Mouse (Mus musculus) liver, embryonic 15.5 days (tissue): Measurements from ENCODE around the gene Slfn5. TPM values are rescaled to one million over a fixed set of nuclear protein-coding genes. Genes with fewer than 3 reads are reported as not detected.
"Not testable (repeated sequence)": the region's sequence is repeated elsewhere in the genome, so short reads cannot be mapped to it uniquely, and the experiment has no call there.

ENCODE experiments used
- ATAC-seq: fragments of 200-750 bp; cut with Nextera tagmentation; 2 replicates; pipeline ENCODE4 v1.8.0; 2017; ENCODE audit warnings: moderate number of reproducible peaks, mild to moderate bottlenecking, moderate library complexity; ENCODE audit not compliant: insufficient read depth
- H3K27ac ChIP-seq: fragments of 300-500 bp; sonication (generic); replicated peaks from 2 replicates; pipeline ENCODE4 v1.5.1; 2015; ENCODE audit warnings: mild to moderate bottlenecking, inconsistent platforms
- H3K27me3 ChIP-seq: fragments of 300-500 bp; sonication (generic); 2 replicates; pipeline ENCODE4 v1.6.1; 2015; ENCODE audit warnings: mild to moderate bottlenecking, inconsistent platforms
- H3K36me3 ChIP-seq: fragments of 300-500 bp; sonication (generic); replicated peaks from 2 replicates; pipeline ENCODE4 v1.6.1; 2015; ENCODE audit warnings: moderate library complexity, mild to moderate bottlenecking, inconsistent platforms
- H3K4me1 ChIP-seq: fragments of 300-500 bp; sonication (generic); replicated peaks from 2 replicates; pipeline ENCODE4 v1.6.1; 2015; ENCODE audit warnings: inconsistent platforms
- H3K4me2 ChIP-seq: fragments of 300-500 bp; sonication (generic); 2 replicates; pipeline ENCODE4 v1.6.1; 2015; ENCODE audit warnings: moderate library complexity, mild to moderate bottlenecking, inconsistent platforms
- H3K4me3 ChIP-seq: fragments of 300-500 bp; sonication (generic); replicated peaks from 2 replicates; pipeline ENCODE4 v1.5.1; 2015; ENCODE audit warnings: mild to moderate bottlenecking, inconsistent platforms
- H3K9ac ChIP-seq: fragments of 300-500 bp; sonication (generic); 2 replicates; pipeline ENCODE4 v1.6.1; 2015; ENCODE audit warnings: moderate library complexity, mild to moderate bottlenecking, inconsistent platforms
- H3K9me3 ChIP-seq: fragments of 300-500 bp; sonication (generic); replicated peaks from 2 replicates; pipeline ENCODE4 v1.6.1; 2016; ENCODE audit warnings: inconsistent platforms
- WGBS: fragments of 180-500 bp; shearing (Covaris S2); methylation state at CpG from one replicate; pipeline ENCODE4 v1.1.7; 2015; ENCODE audit warnings: mixed read lengths; ENCODE audit not compliant: insufficient replicate concordance; 5-methylcytosine and 5-hydroxymethylcytosine counted together
- polyA plus RNA-seq: library from polyadenylated mRNA; unstranded; fragments of >200 nt; fragmentation: Nextera tagmentation; extraction: Ambion mirVana; gene quantifications from 2 replicates; pipeline ENCODE4 v1.2.1, GENCODE M21; 2015

The Slfn5 gene
- polyA plus RNA-seq, 1 experiment from 2014 or later, result 1.6 TPM

DNA sequence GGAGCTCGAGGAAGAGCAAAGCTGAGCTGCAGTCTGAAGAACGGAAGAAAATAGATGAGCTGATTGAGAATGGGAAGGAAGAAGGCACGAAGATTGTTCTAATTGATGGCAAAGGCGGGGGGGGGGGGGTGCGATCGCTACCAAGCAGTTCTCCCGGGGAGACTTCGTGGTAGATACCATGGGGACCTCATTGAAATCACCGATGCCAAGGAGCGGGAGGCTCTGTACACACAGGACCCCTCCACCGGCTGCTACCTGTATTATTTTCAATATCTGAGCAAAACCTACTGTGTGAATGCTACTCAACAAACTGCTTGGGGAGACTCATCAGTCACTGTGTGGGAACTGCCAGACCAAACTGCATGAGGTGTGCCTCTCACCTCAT is 20.4 kb downstream of the Slfn5 start:
- Histone ChIP-seq H3K4me2 (no peak overlapping the region), H3K9ac (no peak overlapping the region), H3K27me3 (no peaks in the 10 kb centered on the region), H3K36me3 (no peaks in the 10 kb centered on the region), H3K27ac (no peak overlapping the region), H3K4me1 (peaks cover 12% of the 10 kb centered on the region), H3K9me3 (no peaks in the 10 kb centered on the region), H3K4me3 (no peak overlapping the region)
- ATAC-seq, result no peak
- 64% methylated on average over 11 of the region's 11 CpGs for WGBS

DNA sequence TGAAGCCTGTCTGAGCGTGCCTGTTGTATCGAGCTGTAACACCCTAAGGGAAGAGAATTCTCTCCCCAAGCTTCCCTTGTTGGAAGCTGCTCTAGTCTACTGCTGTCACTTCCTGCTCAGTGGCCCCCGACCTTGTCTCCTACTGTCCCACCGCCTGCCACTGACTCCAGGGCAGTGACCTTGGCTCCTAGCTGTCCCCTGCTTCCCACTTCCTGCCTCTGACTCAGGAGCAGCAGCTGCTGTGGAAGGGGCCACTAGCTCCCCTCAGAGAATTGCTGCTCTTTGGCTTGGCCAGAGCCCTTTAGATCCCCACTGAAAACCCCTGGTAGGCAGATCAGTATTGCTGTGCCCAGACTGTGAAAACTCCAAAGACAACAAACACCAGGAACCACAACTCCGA is 22.8 kb downstream of the Slfn5 start:
- peaks cover 15% of the 10 kb centered on the region for H3K4me1 ChIP-seq
- no peaks in the 10 kb centered on the region for H3K9me3 ChIP-seq
- H3K9ac ChIP-seq, result no peak overlapping the region
- WGBS, result 15% methylated on average over 5 of the region's 5 CpGs
- H3K27me3 ChIP-seq, result no peaks in the 10 kb centered on the region
- H3K4me2 ChIP-seq, result no peak overlapping the region
- no peak for ATAC-seq
- 0 out of 2 replicates have a peak overlapping the region, but pooled peaks have one; percentile 6 for H3K27ac ChIP-seq
- H3K36me3 ChIP-seq, result no peaks in the 10 kb centered on the region
- no peak overlapping the region for H3K4me3 ChIP-seq

DNA sequence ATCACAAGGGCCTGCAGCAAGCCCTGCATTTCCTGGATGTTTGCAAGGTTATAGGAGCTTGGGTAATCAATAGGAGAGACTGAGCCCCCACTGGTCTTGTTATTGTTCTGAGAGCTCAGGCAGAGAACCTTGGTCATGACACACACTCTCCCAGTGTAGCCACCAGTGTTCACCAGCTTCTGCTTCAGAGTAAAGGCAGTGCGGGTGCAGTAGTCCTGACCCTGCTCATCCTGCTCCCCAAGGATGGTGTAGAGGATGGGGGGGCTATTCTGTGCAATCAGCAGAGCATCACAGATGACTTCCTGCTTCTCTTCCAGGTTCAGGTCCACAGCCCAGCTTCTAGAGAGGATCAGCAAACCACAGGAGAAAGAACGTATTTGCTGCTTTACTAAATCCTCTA is 31.3 kb downstream of the Slfn5 start:
- peaks cover 39% of the 10 kb centered on the region for H3K36me3 ChIP-seq
- not testable (repeated sequence) for H3K4me3 ChIP-seq, H3K9me3 ChIP-seq, ATAC-seq, H3K4me2 ChIP-seq, H3K4me1 ChIP-seq, H3K27ac ChIP-seq, H3K27me3 ChIP-seq, H3K9ac ChIP-seq
- WGBS, result 78% methylated on average over 2 of the region's 2 CpGs

DNA sequence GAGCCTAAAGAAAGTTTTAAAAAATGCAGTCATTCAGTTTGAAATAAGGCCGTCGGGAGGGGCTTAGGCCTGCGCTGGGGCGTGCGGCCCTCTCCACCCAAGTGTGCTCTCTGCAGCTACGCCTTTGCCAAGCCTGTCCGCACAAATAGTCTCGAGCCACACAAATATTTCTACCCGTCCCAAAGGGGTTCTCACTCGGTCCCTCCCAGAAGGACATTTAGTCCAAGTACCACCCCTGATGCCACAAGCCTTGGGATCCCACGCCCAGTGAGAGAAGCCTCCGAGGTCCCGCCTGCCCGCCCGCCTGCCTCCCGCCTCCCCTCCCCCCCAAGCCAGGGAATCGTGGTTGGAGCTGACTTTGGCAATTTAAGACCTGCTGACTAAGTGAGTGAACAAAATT is 32.0 kb downstream of the Slfn5 start:
- no peak overlapping the region for H3K9ac ChIP-seq

DNA sequence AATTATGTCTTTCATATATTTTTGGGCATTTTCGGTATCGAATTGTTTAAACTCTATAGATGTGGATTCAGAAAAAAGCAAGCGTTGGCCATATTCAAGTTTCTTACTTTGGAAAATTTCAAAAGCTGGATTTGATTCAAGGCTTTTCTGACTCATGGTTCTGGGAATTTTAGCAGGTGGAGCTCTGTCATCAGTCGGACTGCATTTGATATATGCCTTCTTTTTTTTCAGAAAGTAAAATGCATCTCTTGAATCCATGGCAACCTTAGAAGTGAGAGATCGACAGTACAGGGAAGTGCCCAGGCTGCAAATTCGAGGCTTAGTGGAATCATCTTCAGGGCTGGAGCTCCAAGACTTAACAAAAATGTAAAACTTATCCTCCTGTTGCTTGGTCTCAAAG is 36.5 kb downstream of the Slfn5 start:
- no peak for ATAC-seq
- WGBS, result 76% methylated on average over 6 of the region's 6 CpGs
- Histone ChIP-seq H3K9ac (no peak overlapping the region), H3K4me2 (no peak overlapping the region), H3K27me3 (no peaks in the 10 kb centered on the region), H3K9me3 (no peaks in the 10 kb centered on the region), H3K36me3 (peaks cover 20% of the 10 kb centered on the region), H3K4me3 (no peak overlapping the region), H3K27ac (no peak overlapping the region), H3K4me1 (peaks cover 24% of the 10 kb centered on the region)

More for the DNA sequence above, 32.0 kb downstream of the Slfn5 start:
- Histone ChIP-seq H3K27me3 (no peaks in the 10 kb centered on the region), H3K36me3 (peaks cover 39% of the 10 kb centered on the region), H3K4me3 (no peak overlapping the region), H3K27ac (no peak overlapping the region), H3K9me3 (no peaks in the 10 kb centered on the region), H3K4me1 (no peaks in the 10 kb centered on the region), H3K4me2 (no peak overlapping the region)
- ATAC-seq, result no peak
- WGBS, result 74% methylated on average over 17 of the region's 17 CpGs

DNA sequence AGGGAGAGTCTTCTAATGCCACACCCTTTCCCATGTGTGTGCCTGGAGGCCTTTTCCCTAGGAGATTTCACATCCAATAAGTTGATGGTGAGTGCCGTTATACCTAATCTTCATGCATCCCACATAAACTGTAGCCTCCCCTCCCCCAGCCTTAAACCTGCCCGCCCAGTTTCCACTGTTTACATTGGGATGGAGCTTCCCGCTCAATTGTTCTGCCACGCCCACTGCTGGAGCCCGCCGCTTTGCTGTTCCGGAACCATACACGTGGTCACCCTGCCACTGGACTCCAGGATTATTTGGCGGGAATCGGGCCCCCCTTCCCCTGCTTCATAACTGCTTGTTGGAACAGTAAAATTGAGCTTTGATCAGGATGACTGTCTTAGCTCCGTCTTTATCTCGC is 38.2 kb downstream of the Slfn5 start:
- H3K9me3 ChIP-seq, result no peaks in the 10 kb centered on the region
- peak overlapping the region; percentile 76 for H3K4me2 ChIP-seq
- peaks cover 10% of the 10 kb centered on the region for H3K36me3 ChIP-seq
- H3K9ac ChIP-seq, result no peak overlapping the region
- peak overlapping the region; percentile 59 for H3K4me3 ChIP-seq
- no peak for ATAC-seq
- H3K27me3 ChIP-seq, result no peaks in the 10 kb centered on the region
- H3K27ac ChIP-seq, result no peak overlapping the region
- H3K4me1 ChIP-seq, result peaks cover 24% of the 10 kb centered on the region
- 30% methylated on average over 12 of the region's 12 CpGs for WGBS

DNA sequence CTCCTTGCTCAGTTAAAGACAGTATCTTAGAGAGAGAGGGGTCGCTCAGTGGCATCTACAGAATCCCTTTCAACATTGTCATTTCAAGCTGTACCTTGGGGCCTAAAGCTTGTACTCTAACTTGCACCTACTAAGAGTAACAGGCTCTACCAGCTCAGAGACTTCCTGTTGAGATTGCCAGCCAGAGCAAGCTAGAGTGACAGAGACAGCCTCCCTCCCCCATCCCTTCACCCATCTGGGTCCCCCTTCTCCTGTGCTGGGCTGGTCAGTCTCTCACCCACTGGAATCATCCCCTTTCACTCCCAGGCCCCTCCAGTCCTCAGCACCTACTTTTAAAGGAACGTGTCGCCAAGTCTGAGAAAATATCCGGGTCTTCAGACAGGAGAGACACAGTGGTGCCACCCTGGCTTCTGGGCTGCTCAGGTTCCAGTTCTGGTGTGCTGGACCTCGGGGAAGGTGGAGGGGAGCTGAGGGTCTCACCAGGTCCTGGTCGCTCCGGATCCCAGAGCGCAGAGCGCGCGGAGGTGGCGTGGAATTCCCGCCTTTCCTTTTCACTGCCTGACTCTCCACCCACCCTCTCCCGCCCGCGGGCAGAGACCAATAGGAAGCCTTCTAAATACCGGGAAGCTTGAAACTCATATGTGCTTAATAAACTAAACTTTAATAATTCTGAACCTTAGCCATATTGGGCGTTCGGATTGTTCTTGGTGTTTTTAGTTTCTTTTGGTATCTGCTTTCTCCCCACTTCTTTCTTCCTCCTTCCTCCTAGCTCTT is 39.6 kb downstream of the Slfn5 start:
- Histone ChIP-seq H3K4me2 (peak overlapping the region; percentile 76), H3K9ac (peak overlapping the region; percentile 42), H3K4me1 (peaks cover 24% of the 10 kb centered on the region), H3K4me3 (peak overlapping the region; percentile 59), H3K27ac (peak overlapping the region; percentile 16; the same call in 1 of the 2 replicates)
- not testable (repeated sequence) for H3K27me3 ChIP-seq, H3K9me3 ChIP-seq, H3K36me3 ChIP-seq
- peak; percentile 67 for ATAC-seq
- 6% methylated on average over 19 of the region's 19 CpGs for WGBS

DNA sequence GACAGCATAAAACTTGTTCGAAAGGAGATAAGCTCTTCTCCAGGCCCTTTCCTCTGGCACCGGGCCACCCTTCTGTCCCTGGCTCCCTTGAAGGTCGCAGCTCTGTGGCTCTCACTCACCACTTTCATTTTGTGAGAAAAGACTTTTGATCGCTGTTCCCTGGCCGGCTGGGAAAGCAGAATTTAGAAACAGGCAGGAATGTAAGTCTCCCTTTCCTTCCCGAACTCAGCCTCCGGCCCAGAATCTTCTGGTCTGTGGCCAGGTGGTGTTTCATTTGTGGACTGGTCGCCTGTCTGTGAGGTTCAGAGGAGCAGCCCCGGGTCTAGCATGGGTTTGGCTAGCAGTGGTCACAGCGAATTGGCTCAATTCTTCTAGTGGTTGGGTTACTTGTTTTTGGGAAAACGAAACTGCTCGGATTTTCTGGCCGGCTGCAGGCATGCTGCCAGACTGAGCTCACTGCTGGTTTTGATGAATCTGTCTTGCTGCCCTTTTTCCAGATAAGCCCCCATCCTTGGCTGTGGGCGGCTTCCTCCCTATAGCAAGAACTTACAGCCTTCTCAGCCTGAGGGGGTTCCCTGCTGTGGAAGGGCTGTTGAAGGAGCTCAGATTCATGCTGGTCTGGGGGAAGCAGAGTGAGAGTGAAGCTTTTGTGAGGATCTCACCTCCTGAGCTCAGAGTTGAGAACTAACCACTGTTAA is 40.5 kb downstream of the Slfn5 start, which contains the start of gene Slfn9:
TSS of gene Slfn9 (minus strand) at position 362 of the 698 bp plus-strand sequence.
- Histone ChIP-seq H3K27me3 (no peaks in the 10 kb centered on the region), H3K36me3 (no peaks in the 10 kb centered on the region), H3K9ac (peak within 1 kb of the TSS; percentile 42), H3K27ac (peak within 1 kb of the TSS; percentile 16), H3K4me3 (peak within 1 kb of the TSS; percentile 59), H3K4me2 (peak within 1 kb of the TSS; percentile 76), H3K9me3 (no peaks in the 10 kb centered on the region), H3K4me1 (peaks cover 24% of the 10 kb centered on the region)
- no peak; the same call in 1 of the 2 replicates for ATAC-seq
- under 1% methylated on average over 14 of the region's 14 CpGs for WGBS

DNA sequence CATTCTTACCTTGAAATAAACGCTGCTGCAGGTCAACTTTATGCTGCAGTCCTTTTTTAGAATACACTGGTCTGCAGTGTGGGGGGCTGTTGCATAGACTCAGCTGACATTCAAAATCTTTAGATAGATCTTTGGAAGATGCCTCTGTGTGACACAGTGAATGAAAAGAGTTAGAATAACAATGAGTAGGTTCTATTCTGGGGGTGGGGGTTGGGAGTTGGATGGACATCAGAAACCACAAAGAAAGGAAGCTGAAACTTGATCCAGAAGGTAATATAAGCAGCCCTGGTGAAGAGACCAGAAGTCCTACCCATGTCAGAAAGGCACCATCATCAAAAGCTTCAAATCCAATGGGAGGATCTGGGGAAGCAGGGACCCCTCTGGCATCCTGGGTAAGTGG is 62.2 kb downstream of the Slfn5 start:
- 54% methylated on average over 1 of the region's 1 CpGs for WGBS

More for the DNA sequence above, 62.2 kb downstream of the Slfn5 start:
- Histone ChIP-seq H3K4me1 (no peaks in the 10 kb centered on the region), H3K4me2 (no peak overlapping the region), H3K36me3 (no peaks in the 10 kb centered on the region), H3K9ac (no peak overlapping the region), H3K9me3 (no peaks in the 10 kb centered on the region), H3K27ac (no peak overlapping the region), H3K27me3 (no peaks in the 10 kb centered on the region), H3K4me3 (no peak overlapping the region)
- ATAC-seq, result no peak
